Mouse (Mus musculus) MEL (cell line): ENCODE data around the gene Shank3.

Experiments
- MEF2A ChIP-seq: IDR thresholded peaks from 2 replicates; pipeline ENCODE4 v1.6.1; 2014; ENCODE audit warnings: low read depth, mild to moderate bottlenecking, inconsistent platforms, low read length, improper control_type of control experiment; ENCODE audit not compliant: poor library complexity, insufficient replicate concordance, severe bottlenecking; ENCODE audit errors: extremely low read depth
- MYC ChIP-seq: IDR thresholded peaks from 2 replicates; pipeline ENCODE4 v1.6.1; 2011; ENCODE audit warnings: low read depth, mild to moderate bottlenecking, low read length, improper control_type of control experiment, moderate library complexity
- SIN3A ChIP-seq: IDR thresholded peaks from 2 replicates; pipeline ENCODE4 v1.6.1; 2012; ENCODE audit warnings: low read length, improper control_type of control experiment, inconsistent platforms
- SMC3 ChIP-seq: IDR thresholded peaks from 2 replicates; pipeline ENCODE4 v1.6.1; 2011; ENCODE audit warnings: low read depth, low read length, improper control_type of control experiment
- TBP ChIP-seq: IDR thresholded peaks from 2 replicates; pipeline ENCODE4 v1.8.0; 2011; ENCODE audit warnings: low read depth, low read length, improper control_type of control experiment

GRCm38 (mm10) chr15:89465052-89465451, 34.4 kb upstream of the Shank3 start:
- TF ChIP-seq SIN3A (no peak), SMC3 (no peak), MEF2A (no peak), TBP (no peak), MYC (no peak)
